Mouse (Mus musculus): ENCODE measurements at regions not wholly inside any gene's neighbourhood (a gene's known extent, or its start where the extent isn't known, plus 50 kb on each side); places are given as distances from the start of the nearest gene placed in this dataset.

DNA sequence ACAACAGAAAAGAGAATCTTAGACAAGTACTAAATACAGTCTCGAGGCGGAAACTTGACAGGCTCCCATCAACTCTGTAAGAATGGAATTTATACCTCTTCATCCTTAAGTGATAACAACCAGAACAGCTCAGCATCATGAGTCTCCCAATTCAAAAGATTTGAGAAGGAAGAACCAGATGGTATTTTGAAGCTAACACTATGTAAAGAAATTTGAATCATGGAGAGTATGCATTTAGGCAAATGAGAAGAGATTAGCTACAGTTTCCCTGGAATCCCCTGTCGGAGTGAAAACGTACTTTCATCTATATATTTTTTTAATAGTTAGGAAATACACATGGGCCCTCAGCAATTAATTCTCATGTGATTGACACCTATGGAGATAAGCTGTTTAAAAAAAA lies 140.9 kb downstream of the Nrip1 start:
- DNase-seq (ENCODE audit: low read depth) = no peak

- DNase-seq (ENCODE audit: low read depth) = no peak
Observed at GRCm38 (mm10) chr16:76232174-76232573, 141.5 kb downstream of the Nrip1 start.

DNA sequence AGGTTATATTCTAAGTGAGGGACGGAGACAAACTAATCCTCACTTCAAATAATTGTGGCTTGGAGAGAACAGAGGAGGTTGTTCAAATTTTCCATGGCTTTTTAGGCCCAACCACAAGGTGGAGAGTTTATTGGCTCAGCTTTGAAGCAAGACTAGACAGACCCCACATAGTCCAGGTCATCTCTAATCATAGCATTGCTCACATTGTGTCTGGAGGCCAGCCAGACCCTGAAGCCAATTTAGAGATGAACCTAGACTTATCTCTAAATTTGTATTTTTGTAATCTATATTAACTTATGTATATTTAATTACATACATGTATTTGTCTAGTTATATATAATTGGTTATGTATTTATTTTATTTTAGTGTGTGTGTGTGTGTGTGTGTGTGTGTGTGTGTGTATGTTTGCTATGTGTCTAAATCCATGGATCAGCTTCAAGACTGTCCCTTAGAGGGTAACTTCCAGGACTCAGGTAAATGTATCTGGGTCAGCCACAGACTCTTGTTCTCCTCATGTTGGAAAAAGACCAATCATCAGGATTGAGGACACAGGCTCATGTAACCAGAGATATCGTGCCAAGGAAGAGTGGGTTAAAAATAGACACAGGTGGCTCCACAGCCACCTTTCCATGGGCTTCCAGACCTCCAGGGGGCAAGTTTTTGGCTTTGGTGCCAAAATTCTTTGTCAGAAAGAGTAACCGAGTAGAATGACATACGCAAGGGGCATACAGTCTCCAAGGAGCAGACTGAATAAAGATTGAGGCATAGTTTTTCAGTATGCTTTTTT lies 142.9 kb downstream of the Nrip1 start:
- DNase-seq (ENCODE audit: low read depth) = no peak

DNA sequence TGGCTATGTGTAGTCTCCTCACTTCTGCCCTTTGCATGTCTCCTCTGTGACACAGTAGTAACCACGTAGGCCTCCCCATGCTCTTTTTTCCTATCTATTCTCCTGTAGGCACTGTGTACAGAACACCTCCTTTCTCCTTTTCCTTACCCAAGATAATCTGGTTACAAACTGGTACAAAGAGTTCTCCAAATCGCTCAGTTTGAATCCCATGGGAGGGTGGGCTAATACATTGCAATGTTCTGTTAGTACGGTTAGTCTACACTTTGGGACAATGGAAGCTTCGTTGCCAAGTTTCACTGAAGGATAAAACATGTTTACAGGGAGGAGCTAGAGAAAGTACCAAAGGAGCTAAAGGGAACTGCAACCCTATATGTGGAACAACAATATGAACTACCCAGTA lies 145.2 kb downstream of the Nrip1 start:
- DNase-seq (ENCODE audit: low read depth) = no peak

GRCm38 (mm10) chr16:76226446-76226845 lies 147.2 kb downstream of the Nrip1 start:
- DNase-seq (ENCODE audit: low read depth) = no peak

DNA sequence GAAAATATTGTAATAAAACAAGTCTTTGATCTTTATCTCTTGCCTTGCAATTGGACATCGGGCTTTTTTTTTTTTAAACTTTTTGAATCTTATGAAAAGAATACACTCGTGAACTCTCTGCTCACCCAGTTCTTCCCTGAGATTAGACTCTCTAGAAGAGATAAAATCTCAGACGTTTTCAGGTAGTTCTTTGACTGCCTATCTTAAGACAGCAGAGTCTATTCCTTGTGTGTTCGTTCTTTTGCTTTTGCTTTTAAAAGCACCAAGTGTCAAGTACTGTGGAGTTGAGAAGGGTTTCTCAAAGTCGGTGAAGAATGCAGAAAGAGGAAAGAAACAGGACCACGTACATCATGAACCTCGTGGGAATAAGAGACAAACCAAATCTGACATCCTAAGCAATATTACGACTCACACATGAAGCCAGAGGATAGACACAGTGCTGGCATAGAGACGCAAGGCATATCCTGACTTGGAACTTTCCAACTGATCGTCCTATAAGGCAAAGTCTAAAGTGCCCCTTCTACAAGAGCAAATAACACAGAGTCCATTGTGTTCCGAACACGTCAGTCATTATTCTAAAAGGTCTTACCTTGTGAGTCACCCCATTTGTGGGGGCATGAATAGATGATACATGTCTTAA lies 147.9 kb downstream of the Nrip1 start:
- DNase-seq (ENCODE audit: low read depth) = peak; percentile 50

DNA sequence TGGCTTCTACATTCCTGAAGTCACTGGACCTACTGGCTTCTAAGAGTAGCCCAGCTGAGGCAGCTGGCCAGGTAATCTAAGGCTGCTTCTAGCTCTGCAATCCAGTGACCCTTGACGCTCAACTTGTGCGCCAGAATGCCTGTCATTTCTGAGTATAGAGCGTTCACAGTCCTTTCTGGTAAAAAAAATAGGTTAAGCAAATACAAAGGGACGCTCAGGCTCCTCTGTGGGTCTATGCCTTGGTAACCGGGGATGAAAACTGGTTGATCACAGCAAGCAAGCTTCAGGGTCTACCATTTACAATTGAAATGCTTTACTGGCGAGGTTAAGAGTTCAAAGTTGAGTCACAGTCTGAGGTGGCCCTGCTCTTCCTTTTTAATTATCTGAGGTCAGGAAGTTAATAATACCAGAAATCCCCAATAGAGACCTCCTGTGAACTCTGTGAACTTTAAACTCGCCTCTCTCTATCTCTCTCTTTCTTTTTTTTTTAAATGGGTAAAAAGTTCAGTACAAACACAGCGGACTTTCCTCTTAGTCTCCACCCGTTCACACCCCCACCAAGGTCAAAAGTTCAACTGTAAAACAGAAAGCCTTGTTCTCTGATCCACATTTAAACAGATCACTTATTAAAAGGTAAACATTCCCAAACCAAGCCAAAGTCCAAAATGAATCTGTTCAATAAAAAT lies 148.6 kb downstream of the Nrip1 start:
- no peak for DNase-seq (ENCODE audit: low read depth)

DNA sequence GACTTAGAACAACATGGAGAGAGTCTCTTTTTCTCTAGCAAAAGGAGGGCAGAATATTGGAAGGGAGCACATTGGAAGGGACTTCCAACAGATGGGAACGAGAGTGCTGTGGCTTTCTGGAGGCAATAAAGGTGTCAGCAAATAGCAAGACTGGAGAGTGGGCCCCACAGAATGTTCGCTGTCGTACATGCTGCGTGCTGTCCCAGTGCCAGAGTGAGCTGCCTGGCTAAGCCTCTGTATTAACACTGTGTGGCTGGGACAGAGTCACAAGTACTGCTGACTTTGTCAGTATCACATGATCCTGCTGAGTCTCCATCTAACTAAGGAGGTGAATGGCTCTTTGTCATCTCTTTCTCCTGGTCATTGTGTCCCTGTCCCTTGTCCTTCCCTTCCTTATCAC lies 149.9 kb downstream of the Nrip1 start:
- DNase-seq (ENCODE audit: low read depth) = no peak

DNA sequence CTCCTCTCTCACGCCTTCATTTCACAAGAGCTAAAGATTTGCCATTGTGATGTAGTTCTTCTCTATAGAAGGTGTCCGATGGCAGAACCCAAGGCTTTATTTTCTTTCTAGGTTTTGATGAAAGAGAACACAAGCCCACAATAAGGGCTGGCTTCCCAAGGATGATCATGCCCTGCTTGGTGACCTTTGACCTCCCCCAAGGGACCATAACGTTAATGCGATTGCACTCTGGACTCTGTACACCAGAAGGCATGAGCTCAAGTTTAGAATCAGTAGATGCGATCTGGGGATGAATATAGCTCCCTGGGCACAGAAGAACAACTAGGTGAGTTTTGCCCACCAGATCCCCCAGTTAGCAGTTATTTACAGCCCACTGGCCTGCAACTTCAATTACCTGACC lies 150.7 kb downstream of the Nrip1 start:
- DNase-seq (ENCODE audit: low read depth) = no peak

DNA sequence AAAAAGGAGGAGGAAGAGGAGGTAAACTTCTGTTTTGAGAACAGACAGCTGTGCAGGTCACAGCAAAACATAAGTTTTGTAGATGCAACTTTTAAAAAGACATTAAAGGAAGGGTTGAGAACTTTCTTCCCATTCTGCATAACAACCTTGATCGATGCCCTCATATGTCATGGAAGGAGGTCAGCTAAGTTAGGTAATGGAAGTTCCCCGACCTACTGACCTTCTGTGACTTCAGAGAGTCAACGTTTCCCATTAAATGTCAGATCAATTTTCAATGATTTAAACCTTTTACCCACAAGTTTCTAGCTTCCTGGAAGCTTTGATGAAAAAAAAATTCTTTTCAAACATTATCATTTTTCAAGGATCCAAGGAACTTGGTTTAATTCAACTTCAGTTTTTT lies 153.2 kb downstream of the Nrip1 start:
- no peak for DNase-seq (ENCODE audit: low read depth)

DNA sequence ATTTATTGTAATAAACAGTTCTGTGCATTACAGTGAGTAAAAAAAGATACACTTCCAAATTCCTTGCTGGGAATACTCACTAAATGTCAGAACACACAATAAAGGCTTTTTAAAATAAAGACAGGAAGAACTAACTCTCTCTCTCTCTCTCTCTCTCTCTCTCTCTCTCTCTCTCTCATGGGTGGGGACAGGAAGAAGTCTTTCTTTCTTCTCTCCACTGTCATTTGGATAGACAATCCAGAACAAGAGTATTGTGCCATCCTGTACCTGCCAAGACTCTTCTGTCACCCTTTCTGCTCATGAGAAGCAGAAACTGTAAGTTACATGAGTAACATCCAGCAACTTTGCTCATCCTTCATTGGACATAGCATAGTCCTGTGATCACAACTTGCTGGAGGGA lies 154.4 kb downstream of the Nrip1 start:
- DNase-seq (ENCODE audit: low read depth) = peak; percentile 44

DNA sequence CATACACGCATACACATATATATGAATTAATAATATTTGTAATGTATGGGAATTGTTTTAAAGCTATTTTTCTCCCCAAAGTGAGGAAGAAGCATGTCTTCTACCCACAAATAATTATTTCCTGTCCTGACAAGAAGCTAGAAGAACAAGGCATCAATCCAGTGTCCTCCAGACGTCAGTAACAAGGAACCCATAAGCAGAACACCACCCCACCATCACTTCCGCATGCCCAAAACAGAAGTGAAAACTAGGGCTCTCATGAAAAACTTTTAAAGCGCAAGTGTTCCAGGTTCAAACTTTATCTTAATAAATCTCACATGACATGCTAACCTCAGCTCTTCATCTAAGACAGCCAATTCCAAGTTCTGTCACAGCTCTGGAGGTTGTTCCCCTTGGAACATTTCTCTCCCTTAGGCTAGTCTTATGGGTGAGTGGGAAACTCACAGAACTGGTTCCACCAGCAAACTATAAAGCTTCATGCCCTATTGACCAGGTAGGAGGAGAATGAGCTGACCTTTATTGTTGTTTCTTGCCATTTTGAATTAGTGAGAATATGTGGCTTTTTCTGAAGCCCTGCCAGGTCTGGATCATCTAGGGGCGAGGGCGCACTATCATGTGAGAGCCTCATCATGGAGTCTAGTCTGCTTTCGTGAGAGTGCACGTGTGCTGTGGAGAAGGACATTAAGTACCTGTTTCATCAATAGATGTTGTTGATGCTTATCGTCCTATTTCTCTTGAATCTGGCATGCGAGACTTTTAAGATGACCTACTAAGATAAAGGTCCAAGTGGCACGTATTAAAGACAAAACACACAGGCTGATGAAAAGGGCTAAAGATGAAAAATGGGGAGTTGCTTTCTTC lies 155.1 kb downstream of the Nrip1 start:
- DNase-seq (ENCODE audit: low read depth) = no peak

DNA sequence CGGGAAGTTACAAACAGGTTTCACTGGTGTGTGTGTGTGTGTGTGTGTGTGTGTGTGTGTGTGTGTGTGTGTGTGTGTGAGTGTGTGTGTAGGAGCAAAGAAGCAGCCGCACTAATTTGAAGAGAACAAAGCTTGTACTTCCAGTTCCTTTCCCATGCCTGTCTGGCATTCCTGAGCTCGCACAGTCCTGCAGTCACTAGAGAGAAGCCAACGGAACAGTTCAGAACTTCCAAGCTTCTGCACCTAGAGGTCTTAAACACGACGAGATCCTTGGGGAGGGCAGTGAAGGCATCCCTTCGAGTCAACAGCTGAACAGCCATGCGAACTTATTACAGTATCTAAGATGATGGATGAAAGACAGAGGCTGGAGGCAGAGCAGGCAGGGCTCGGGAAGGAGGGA lies 157.4 kb downstream of the Nrip1 start:
- no peak for DNase-seq (ENCODE audit: low read depth)

- DNase-seq (ENCODE audit: low read depth) = no peak
Observed at GRCm38 (mm10) chr16:76215558-76215957, 158.1 kb downstream of the Nrip1 start.

DNA sequence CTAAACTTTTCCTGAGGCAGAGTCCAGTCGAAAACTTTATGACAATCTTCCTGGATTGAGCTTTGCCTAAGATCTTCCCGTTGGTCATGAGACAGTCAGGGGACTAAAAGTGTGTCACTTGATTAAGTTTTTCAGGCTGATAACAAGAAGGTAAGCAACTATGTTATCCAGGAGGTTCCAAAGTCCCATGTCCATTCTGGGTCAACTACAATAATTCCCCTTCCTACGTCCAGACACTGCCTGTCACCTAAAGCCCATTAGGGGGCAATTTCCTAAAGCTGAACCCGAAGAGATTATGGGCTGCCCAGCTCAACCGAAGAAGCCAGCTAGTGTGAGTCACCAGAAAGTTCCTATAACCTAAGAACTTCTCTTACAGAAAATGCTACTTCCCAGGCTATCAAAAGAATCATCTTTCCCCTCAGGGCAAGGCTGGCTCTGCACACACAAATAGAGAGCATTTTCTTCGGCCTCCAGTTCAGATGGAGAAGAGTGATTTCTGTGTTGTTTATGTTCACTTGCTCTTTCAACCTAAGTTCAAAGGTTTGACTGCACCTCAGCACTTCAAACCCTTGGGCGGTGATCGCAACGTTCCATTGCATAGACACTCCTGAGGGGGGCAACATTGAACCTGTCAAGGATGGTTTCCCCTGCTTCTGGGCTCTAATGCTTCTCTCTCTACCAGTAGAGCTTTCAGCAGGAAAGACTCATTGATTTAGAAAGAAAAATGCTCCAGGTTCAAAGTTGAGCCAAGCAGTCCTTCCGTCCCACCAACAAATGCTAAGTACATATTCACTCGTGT lies 171.7 kb downstream of the Nrip1 start:
- DNase-seq (ENCODE audit: low read depth) = peak; percentile 85

- no peak for DNase-seq (ENCODE audit: low read depth)
Observed at GRCm38 (mm10) chr16:76200801-76201728, 172.6 kb downstream of the Nrip1 start.

DNA sequence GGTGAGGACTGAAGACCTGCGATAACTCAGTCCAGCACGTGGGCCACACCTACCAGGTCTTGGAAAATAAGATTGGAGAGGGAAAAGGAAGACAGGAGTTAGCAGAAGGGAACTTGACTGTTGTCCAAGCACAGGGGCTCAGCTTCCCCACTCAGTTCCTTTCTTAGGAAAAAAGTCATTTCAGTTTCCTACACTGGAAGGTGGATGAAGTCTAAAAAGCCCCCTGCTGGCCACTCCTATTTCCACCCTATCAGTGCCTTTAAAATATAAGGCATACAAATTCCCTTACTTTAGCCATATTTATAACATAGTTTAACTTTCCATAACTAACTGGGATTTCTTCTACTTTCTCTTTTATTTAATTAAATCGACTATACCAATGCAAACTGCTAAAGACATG lies 173.4 kb downstream of the Nrip1 start:
- DNase-seq (ENCODE audit: low read depth) = peak; percentile 54

- no peak for DNase-seq (ENCODE audit: low read depth)
Observed at GRCm38 (mm10) chr16:76199006-76199405, 174.6 kb downstream of the Nrip1 start.

GRCm38 (mm10) chr16:76194291-76194690 lies 172.2 kb upstream of the Samsn1 start:
- no peak for DNase-seq (ENCODE audit: low read depth)

- DNase-seq (ENCODE audit: low read depth) = no peak
Observed at GRCm38 (mm10) chr16:76191135-76191534, 169.1 kb upstream of the Samsn1 start.
